Mouse (Mus musculus): Measurements from ENCODE around the gene Coa3. TPM values are rescaled to one million over a fixed set of nuclear protein-coding genes. Genes with fewer than 3 reads are reported as not detected.
"Not testable (repeated sequence)": the region's sequence is repeated elsewhere in the genome, so short reads cannot be mapped to it uniquely, and the experiment has no call there.

Coa3 gene
- 10 to 100 TPM; 66.3 to 74.5 TPM for total RNA-seq (2021)
- long read RNA-seq, experiment 1, transcript Coa3-201 (2 exons, 886 nt): major isoform, 68 of 70 reads
- long read RNA-seq, experiment 1, partial matches to known transcripts: 0 of 70 reads
- long read RNA-seq, experiment 1, other reads (novel, unspliced or antisense): 2 of 70 reads
- long read RNA-seq, experiment 2, transcript Coa3-201 (2 exons, 886 nt): major isoform, 79 of 80 reads
- long read RNA-seq, experiment 2, partial matches to known transcripts: 0 of 80 reads
- long read RNA-seq, experiment 2, other reads (novel, unspliced or antisense): 1 of 80 reads

DNA sequence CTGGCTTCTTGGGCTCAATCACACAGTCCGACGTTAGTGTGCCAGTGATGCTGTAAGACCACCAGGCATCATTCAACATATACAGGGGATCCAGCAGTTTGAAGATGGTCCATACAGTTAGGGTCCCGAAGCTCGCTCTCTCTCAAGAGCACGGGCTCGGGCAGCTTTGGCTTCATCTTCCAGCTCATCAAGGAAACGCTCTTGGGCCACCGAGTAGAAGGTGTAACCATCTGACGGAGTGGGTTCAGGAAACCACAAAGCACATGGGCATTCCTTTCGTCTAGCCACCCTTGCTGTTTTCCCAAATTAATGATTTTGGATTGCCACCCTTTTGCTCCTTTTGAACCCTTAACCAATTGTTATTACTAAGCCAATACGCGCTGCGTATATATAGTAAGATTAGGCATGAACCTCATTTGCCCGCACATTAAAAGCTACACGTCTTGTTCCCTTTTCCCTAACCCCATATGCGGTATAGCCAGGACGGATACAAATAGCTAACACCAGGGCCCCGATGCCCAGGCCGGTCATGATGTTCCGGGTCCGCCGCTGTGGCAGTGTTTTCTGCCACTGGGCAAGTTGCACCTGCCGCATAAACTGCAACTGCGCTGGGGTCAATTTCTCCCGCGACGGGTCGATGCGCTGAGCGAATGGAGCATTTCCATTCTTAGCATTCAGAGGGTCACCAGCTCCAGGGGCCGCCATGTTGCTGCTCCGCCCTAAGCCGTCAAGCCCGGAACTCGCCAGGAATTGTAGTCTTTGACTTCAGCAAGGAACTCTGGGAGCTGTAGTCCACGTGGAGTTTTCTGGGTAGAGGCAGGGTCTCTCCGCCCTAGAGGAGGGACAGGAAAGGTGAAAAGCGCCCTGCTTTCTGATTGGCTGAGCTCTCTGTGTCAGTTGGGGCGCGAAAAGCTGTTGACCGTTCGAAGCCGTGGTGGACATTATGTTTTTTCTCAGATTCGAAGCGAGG, at the start of gene Coa3, which contains the start of gene Cntd1:
Gene Coa3, minus strand, starts transcription at position 892 of the 970 bp plus-strand sequence.
Gene Cntd1, plus strand, starts transcription at position 790 of the 970 bp plus-strand sequence.
- peak; percentile 68 for DNase-seq

GRCm38 (mm10) chr11:101327311-101327710, 48.4 kb upstream of the Coa3 start:
- DNase-seq: no peak

DNA sequence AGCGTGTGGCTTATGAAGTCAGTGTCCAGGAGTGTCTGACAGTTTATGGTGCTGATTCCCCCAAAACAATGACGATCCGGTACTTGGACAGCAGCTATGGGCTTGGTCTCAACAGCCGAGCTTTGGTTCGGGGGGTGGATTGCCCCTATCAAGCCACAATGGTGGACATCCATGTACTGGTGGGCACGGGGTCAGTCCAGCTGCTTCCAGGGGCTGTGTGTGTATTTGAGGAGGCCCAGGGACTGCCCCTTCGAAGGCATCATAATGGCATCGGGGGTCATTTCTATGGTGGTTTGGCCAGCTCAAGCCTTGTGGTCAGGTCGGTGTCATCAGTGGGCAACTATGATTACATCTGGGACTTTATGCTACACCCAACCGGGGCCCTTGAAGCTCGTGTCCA, 47.2 kb upstream of the Coa3 start:
- no peak for DNase-seq

DNA sequence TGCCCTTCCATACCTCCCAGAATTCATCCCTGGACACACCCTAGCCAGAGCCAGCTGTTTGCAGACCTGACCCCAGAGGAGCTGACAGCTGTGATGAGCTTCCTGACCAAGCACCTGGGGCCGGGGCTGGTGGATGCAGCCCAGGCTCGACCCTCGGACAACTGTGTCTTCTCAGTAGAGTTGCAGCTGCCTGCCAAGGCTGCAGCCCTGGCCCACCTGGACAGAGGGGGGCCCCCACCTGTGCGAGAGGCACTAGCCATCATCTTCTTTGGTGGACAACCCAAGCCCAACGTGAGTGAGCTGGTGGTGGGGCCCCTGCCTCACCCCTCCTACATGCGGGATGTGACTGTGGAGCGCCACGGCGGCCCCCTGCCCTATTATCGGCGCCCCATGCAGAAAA, 46.3 kb upstream of the Coa3 start:
- DNase-seq: not testable (repeated sequence)

DNA sequence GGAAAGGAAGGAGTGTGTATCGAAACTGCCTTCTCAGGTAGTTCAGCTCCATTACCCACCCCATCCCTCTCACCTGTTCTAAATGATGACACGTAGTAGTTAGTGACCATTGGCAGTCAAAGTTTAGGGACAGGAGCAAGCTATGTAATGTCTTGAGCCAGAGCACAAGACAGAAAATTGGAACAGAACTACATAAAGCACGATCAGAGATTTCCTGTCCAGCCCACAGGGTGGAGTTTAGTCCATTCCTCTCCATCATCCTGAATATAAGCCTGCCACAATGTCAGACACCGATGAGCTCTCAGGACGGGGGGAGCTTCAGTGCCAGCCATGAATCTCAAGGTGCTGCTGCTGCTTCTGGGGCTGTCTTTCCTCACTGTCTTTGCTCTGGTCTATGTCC, 45.8 kb upstream of the Coa3 start, which contains the start of gene Aoc2:
Gene Aoc2, plus strand, starts transcription at position 301 of the 400 bp plus-strand sequence.
- no peak for DNase-seq

GRCm38 (mm10) chr11:101323609-101324008, 44.7 kb upstream of the Coa3 start:
- DNase-seq: peak; percentile 71

- DNase-seq: no peak
Measured at GRCm38 (mm10) chr11:101316501-101316917, 37.6 kb upstream of the Coa3 start.

GRCm38 (mm10) chr11:101315665-101316500, 37.0 kb upstream of the Coa3 start, which contains the start of gene Psme3:
Gene Psme3, plus strand, starts transcription at chr11:101316213.
- peak; percentile 91 for DNase-seq

DNA sequence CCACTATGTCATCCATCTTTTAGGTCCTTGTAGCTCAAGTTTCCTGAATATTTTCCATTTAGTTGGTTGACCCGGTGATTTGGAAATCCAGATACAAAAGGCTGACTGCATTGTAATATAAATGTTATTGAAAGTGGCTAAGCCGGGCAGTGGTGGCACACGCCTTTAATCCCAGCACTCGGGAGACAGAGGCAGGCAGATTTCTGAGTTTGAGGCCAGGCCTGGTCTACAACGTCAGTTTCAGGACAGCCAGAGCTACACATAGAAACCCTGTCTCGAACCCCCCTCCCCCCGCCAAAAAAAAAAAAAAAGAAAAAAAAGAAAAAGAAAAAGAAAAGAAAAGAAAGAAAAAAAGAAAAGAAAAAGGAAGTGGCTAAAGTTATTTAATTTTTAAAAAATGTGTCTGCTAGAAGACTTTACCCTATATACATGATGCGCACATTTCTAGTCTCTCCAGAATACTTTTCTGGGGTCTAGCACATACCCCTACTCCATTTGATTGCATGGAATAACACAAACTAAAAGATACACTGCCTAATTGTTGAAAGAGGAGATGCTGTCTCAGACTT, 36.3 kb upstream of the Coa3 start:
- DNase-seq: no peak

DNA sequence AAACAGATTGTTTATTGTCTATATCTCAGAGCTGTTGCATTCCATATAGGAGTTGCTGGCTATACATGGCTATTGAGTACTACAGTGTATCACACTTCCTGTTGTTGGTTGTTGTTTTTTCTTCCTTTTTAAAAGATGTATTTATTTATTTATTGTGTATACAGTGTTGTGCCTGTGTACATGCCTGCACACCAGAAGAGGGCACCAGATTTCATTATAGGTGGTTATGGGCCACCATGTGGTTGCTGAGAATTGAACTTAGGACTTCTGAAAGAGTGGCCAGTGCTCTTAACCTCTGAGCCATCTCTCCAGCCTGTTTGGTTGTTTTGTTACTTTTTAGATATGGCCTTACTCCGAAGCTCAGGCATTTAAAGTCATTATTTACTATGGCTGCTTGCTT, 35.7 kb upstream of the Coa3 start:
- no peak for DNase-seq

GRCm38 (mm10) chr11:101312150-101312549, 33.2 kb upstream of the Coa3 start:
- DNase-seq: no peak

GRCm38 (mm10) chr11:101311083-101311482, 32.2 kb upstream of the Coa3 start:
- no peak for DNase-seq

GRCm38 (mm10) chr11:101307744-101308143, 28.8 kb upstream of the Coa3 start:
- DNase-seq: no peak

DNA sequence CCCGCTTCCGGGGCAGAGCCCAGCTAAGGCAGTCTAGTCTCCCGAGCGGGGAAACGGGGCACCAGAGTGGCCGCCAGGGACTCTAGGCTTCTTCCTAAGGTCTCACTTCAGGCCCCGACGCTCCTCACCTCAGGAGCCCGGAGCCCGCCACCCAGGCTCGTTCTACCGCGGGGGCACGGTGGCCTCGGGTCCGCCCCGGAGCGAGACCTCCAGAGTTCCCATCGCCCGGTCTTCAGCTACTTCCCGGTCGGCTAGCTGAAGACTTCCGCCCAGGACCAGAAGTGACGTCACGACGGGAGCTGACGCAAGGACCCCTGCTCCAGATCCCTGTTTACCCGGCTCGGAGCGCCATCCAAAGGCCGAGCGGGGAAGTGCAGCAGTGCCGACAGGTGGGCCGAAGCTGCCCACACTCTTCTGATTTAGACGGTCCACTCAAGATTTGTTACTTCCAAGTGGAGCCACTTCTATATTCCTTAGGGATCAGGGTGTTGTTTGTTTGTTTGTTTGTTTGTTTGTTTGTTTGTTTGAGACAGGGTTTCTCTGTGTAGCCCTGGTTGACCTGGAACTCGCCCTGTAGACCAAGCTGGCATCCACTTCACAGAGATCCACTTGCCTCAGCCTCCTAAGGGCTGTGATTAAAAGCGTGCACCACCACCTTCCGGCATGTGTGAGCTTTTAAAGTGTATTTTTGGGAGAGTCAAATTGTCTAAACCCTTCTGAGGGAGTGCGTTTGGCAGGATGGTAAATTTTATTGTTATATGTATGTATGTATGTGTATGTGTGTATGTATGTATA, 23.3 kb upstream of the Coa3 start, which contains the start of gene Becn1:
Gene Becn1, minus strand, starts transcription at position 283 of the 795 bp plus-strand sequence.
- DNase-seq: peak; percentile 99

GRCm38 (mm10) chr11:101301299-101302003, 22.5 kb upstream of the Coa3 start:
- no peak for DNase-seq

- no peak for DNase-seq
Measured at GRCm38 (mm10) chr11:101300881-101301280, 22.0 kb upstream of the Coa3 start.

- no peak for DNase-seq
Measured at GRCm38 (mm10) chr11:101295191-101295590, 16.3 kb upstream of the Coa3 start.

DNA sequence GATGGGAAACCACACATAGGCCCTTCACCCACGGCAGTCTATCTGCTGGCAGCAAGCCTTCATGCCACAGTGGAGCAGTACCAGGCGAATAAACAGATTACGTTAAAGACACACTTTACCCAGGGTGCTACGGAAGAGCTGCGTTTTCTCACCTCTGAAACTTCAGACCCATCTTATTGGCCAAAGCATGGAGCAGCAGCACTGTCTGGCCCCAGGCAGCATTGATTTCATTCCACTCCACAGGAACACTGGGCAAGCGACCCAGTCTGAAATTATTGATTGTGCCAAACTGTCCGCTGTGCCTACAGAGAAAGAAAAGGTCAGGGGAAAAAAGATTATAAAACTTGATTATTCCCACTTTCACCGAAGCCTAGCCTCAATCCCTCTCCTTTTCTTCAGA, 12.3 kb upstream of the Coa3 start:
- no peak for DNase-seq

GRCm38 (mm10) chr11:101287306-101287705, 8.4 kb upstream of the Coa3 start:
- DNase-seq: no peak

- no peak for DNase-seq
Measured at GRCm38 (mm10) chr11:101283805-101284204, 4.9 kb upstream of the Coa3 start.

All from gastrocnemius, postnatal 10 days (tissue).